Mouse (Mus musculus): ENCODE results near the gene Cbln1. TPM values are rescaled to one million over a fixed set of nuclear protein-coding genes. Genes with fewer than 3 reads are reported as not detected.

The Cbln1 gene
- 10 to 100 TPM in 1 of 2 experiments, 1 to 10 TPM in 1; 7.6 to 14.2 TPM for total RNA-seq (2021)

DNA sequence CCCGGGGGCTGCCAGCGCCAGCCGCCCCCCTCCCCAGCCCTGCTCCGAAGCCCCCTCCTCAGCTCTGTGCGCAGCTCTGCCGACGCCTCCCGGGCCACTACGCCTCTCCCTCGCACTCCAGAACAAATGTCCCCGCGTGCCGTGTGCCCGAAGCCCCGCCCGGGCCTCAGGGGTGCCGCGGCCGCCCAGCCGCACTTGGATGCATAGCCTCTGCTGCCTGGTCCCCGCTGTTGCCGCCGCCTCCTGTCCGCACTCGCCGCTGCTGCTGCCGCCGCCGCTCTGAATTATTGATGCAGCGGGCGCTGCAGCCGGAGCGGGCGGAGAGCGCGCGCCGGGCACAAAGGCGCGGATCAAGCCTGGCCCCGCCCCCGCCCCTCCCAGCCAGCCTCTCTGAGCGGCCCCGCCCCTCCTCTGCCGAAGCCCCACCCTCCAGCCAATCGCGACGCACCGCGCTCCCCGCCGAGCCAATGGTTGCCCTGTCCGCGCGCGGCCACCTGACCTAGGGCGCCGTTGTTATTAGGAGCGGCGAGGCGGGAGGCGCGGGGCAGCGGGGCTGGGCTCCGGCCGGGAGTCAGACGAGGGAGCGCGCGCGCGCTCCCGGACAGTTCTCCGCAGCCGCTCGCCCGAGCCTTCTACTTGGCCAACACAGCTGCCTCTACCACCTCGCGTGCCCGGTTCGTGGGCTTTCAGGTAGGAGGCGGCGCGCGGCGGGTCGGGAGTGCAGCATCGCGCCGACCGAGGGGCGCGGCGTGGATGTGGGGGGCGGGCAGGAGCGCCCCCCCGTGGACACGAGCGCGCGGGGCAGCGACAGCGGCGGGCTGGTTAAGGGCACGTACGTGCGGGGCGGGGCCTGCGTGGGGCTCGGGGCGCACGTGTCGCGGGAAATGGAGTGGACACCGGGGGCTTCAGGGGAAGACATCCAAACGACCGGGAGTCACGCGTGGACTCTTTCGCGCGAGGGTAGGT, at the start of gene Cbln1:
TSS of gene Cbln1 (minus strand) at position 339 of the 966 bp plus-strand sequence.
- intact Hi-C loops (cut with DNase I), result loop anchor here (5.0 kb wide), 2 partner anchors 65 to 540 kb away; no protein-coding TSS in a partner anchor
- DNase-seq (ENCODE audit: low spot score in 2 of 2), result peak; percentile 87 to 88

DNA sequence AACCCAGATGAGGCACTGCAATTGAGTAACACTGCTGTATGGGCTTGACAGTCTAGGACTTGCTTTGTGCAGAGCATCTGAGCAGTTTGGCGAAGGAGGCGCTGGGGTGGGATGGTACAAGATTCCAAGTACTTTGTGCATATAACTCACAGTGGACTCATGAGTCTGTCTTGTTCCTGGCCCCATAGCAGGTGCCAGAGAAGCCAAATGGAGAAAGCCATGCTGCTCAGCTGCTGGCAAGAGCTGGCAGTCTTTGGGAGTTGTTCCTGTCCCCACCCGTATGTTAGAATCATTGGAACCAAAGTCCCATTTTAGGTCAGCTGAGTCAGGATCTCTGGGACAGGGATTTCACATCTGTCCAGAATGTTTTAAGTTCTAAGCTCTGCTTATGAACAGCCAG, 44.7 kb upstream of the Cbln1 start:
- intact Hi-C loops (cut with DNase I), result no loop called here
- DNase-seq (ENCODE audit: low spot score in 2 of 2), result no peak

DNA sequence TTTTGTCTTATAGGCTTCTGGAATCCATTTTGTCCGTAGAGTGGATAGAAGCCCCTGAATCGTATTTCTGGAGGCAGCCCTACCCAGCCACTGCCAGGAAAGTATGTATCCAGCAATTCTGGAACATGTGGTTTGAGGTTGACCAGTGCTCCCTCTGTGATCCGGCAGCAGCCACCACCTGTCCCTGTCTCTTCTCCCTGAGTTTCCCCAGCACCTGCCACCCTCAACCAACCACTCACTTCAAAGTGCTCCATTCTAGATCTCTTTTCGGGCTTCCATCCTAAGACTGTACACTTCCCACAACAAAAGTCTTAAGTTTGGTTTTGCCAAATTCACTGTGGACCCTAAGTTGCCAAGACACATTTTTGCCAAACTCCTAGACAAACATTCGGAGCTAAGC, 41.4 kb upstream of the Cbln1 start:
- DNase-seq (ENCODE audit: low spot score in 2 of 2), result peak in 1 of 2 experiments; percentile 5
- intact Hi-C loops (cut with DNase I), result no loop called here

DNA sequence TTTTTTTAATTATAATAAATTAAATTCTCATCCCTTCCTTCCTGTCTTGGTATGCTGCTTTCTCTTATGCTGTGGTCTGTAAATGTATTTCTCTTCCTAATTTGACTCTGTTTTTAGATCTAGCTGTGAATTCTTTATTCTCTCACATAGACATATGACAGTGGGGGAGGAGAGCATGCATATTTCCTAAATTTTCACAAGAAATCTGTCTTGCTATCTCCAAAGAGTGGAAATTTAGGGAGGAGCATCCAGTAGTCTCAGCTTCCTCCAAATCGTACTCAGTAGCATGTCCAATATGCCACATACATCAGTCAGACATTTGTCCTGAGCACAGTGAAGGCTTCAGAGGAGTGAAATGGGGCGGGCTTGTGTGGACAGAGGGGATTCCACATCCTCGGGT, 40.9 kb upstream of the Cbln1 start:
- DNase-seq (ENCODE audit: low spot score in 2 of 2), result peak in 1 of 2 experiments; percentile 69
- intact Hi-C loops (cut with DNase I), result no loop called here

DNA sequence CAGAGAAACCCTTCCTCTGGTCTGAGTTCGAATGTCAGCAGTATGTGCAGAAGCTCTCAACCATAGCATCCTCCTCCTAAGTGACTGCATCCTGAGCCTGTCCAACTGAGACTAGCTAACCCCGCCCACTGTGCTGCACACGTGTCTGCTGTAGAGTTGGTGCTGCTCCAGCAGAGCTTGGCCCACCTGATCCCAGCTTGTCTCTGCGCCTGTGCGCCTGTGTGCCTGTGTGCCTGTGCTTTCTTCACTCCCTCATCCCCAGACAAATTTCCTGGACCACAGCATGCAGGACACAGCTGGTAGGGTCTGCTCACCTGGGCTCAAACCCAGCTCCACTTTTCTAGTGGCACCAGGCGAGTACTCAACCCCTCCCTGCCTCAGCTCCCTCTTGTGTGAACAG, 40.2 kb upstream of the Cbln1 start:
- peak in 1 of 2 experiments; percentile 59 for DNase-seq (ENCODE audit: low spot score in 2 of 2)
- intact Hi-C loops (cut with DNase I), result no loop called here

DNA sequence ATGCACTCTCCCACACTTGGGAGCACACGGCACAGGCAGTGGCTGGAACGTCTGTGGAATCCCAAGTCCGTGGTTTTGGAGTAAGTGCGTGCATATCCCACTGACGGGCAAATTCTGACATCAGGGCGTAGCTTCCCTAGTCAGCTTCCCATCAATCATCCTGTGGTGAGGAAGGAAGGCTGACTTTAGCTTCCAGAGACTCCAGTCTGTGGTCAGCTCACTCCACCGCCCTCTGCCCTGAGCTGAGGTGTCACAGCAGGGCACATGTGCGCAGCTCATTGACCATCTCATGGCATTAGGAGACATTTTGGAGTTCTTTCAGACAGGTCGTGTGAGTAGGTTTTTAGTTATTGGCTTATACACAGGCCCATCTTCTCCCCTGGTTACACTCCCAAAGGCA, 34.6 kb upstream of the Cbln1 start:
- intact Hi-C loops (cut with DNase I), result no loop called here
- DNase-seq (ENCODE audit: low spot score in 2 of 2), result no peak

DNA sequence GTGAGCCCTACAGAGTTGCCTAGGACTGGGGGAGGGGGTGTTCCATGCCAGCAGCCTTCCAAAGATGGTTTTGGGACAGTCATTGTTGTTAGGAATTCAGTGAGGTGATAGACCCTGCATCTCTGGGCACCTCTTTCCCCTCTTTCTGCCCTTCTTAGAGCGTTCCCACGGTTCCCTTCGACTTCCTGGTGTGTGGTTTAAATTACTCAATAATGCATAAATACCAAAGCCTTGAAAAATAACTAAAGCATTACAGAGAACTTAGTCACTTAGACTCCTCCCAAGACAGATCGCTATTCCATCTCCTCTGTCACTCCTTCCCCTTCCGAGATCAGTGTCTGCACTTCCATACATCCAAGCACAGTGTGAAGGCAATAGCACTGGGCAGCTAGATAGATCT, 32.0 kb upstream of the Cbln1 start:
- intact Hi-C loops (cut with DNase I), result no loop called here
- no peak for DNase-seq (ENCODE audit: low spot score in 2 of 2)

DNA sequence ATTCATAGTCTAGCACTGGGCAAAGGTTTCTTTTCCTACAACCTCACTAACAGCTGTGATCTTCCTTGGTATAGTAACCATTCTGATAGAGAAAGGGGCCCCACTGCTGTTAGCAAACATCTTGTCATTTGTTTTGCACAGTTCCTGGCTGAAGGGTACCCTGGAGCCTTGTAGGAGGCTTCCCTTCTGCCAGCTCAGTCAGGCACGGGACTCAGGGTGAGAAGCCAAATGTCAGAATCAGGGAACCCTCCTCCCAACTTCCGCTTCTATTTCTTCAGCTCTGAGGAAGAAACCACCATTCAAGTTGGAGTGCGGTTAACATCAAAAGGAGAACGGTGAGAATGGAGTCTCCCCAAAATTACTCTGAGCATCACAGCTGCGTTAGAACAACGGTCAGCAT, 30.3 kb upstream of the Cbln1 start:
- intact Hi-C loops (cut with DNase I), result no loop called here
- DNase-seq (ENCODE audit: low spot score in 2 of 2), result no peak

DNA sequence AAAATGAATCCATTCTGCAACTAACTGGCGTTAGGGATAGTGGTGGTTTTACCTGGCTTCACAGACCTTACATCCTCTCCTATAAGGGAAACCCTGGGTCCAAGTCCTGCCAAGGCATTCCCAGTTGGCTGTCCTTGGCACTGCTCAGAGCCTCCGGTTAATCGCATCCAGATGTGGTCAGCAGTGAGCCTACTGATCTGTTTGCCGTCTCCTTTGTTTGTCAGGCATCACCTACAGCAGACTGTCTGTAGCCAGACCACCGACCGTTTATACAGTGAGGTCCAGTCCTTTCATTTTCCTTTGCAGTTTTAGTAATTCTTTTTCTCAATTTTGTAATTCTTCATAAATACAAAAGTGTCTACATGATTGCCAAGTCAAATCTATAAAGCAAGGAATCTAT, 25.2 kb upstream of the Cbln1 start:
- DNase-seq (ENCODE audit: low spot score in 2 of 2), result no peak
- intact Hi-C loops (cut with DNase I), result no loop called here

DNA sequence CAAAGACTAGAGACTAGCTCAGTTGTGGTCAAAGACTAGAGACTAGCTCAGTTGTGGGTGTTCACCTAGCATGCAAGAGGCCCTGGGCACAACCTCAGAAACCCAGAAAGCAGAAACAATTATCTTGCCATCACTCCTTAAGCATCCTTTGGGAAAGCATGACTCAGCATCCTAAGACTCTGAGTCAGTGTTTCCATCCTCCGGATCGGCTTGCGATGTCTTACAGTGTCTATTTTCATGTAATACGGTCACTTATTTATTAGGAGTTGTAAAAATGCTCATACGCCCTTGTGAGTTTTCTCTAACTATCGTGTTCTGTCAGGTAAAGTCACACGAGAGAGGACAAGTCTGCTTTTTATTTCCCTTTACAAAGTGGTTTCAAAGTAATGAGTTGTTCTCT, 24.1 kb upstream of the Cbln1 start:
- intact Hi-C loops (cut with DNase I), result no loop called here
- no peak for DNase-seq (ENCODE audit: low spot score in 2 of 2)

DNA sequence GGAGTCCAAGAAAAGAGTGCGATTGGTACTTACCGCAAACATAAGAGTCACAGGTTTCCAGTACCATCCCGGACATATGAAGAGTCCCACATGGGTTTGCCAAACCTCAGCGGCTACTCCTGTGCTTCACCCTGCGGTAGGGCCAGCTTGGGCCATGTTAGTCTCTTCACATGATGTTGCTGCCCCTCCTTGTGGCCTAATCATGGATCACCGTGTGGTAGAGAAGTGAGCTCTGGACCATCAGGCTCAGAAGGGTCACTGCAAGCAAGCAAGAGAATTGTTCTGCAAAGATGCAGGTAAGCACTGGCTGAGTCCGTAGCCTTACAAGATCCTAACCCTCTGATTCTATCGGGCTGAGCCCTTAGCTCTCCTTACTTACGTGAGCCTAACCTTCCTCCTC, 22.5 kb upstream of the Cbln1 start:
- intact Hi-C loops (cut with DNase I), result no loop called here
- DNase-seq (ENCODE audit: low spot score in 2 of 2), result no peak

DNA sequence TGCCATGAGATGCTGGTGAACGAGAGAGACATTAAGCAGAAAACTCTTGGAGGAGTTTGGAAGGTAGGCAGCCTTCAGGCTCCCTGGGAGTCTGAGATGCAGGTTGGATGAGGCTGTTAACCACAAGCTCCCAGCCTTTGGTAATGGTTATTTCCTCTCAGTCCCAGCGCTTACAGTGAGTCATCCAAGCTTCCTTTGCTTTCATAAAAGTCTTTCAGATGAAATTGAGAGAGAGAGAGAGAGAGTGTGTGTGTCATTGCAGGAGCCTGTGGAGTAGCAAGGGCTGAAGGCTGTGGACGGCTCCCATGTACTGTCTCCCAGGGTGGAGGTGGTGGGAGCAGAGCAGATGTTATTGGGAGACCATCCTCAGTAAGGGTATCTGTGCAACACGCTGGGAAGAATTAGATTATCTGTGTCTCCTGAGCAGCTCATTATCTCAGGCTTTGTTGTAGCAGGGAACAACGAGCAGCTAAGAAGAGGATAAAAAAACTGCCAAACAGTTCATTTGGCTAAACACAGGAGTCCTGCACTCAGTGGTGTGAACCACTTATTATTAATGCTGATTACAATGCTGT, 17.5 kb upstream of the Cbln1 start:
- no peak for DNase-seq (ENCODE audit: low spot score in 2 of 2)
- intact Hi-C loops (cut with DNase I), result no loop called here

DNA sequence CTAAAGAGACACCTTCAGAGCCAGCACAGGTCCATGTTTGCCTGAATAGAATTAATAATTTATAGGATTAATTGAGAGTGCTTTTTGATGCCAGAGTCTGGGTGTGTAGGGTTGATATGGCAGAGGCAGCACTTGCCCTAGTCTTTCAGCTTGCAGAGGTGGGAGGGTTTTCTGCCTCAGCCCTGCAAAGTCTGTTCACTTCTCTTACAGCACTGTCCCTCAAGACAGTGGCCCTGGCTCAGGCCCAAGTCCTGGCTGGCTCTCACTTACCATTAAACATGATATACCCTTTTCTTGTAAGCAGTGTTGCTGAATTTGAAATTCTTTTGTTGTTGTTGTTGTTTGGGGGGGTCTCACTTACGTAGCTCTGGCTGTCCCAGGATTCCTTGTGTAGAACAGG, 9.0 kb upstream of the Cbln1 start:
- intact Hi-C loops (cut with DNase I), result no loop called here
- no peak for DNase-seq (ENCODE audit: low spot score in 2 of 2)

DNA sequence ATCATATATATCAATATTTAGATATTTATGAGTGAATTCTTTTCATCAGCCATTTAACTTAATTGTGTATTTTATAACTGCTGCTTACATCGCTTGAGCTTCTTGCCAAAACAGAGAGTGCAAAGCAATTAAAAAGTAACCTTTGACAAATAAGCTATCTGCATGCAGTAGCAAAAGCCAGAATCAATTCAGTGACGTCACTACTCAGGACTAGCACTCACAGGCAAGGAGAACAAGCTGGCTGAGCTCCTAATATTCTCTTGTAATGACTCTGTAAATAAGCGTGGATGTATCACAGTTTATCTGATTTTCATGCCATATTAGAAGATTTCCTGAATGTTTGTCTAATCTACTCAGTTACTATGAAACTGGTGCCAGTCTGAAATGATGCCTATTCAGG, 5.8 kb upstream of the Cbln1 start:
- intact Hi-C loops (cut with DNase I), result no loop called here
- no peak for DNase-seq (ENCODE audit: low spot score in 2 of 2)

DNA sequence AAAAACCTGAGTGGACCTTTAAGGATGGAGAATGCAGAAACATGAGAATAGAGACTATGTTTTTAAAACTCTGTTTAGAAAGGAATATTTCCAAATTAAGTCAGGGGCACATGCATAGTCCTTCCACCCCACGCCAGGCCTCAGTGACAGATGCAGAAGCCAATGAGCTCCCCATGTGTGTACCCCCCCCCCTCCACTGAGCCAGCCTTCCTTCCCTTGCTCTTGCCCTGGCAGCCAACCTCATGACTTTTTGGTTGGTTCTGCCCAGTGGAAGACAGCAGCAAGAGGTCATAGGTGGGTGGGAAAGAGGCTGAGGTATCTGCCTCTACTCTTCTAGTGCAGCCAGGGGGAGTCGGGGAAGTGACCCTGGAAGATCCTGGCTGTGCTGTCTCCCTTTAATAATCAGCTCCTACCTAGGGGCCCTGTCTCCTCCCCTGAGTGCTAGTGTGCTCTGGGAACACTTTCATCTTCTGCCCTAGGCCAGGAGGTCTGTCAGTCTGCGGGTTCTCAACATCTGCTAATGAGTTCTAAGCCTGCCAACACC, 4.8 kb upstream of the Cbln1 start:
- intact Hi-C loops (cut with DNase I), result no loop called here
- DNase-seq (ENCODE audit: low spot score in 2 of 2), result no peak

DNA sequence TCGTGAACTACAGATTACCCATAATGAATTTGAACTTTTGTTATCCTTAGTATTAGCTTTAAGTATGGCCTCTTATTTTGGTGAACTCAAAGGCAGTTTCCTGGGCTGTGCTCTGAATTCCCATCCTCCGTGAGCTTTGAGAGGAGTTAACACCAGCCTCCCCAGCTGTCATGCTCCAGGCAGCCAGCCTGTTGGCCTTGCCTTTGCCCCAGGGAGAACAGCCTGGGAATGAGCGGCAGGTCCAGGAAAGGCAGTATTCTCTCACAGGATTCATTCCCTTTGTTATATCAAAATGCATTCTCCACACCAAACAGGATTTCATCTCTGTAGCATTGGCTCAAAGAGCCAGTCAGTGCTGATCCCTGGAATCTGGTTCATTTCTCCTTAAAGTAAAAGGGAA, 3.1 kb upstream of the Cbln1 start:
- intact Hi-C loops (cut with DNase I), result no loop called here
- DNase-seq (ENCODE audit: low spot score in 2 of 2), result no peak

DNA sequence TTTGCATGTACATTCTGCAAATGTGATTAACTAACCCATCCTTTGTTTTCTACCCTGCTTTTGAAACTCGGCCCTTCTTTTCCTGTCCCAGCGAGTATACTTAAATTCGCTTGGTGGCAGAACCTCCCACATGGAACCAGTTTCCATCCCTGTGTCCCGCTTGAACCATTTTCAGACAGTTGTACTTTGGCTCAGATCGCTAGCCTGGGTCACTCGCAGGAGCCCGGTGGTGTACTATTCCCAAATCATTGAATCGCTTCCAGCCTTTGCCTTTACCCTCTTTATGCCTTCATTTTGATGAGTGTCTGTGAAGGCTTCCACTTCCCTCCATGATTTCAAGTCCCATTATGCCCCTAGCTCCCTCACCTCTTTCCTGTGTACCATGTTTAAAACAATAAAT, 2.0 kb upstream of the Cbln1 start:
- intact Hi-C loops (cut with DNase I), result loop anchor here (5.0 kb wide), 2 partner anchors 63 to 542 kb away; no protein-coding TSS in a partner anchor
- no peak for DNase-seq (ENCODE audit: low spot score in 2 of 2)

DNA sequence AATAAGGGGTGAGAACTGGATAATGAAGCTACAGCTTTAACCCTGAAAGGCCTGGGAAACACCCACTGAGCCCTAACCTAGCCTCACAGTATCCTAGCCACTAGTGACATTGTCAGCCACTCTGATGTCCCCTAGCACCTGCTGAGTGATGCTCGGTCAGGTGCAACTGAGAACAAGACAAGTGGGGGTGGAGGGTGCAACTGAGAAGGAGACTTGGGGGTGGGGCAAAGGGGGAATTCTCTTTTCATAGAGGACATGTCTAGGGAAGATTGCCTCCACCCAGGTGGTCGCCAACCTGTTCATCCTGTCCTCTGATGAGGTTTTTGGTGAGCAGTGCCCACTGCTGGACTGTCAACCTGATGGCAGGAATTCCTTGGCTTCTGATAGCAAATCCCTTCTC, 1.5 kb upstream of the Cbln1 start:
- no peak for DNase-seq (ENCODE audit: low spot score in 2 of 2)
- intact Hi-C loops (cut with DNase I), result loop anchor here (5.0 kb wide), 2 partner anchors 63 to 542 kb away; no protein-coding TSS in a partner anchor

DNA sequence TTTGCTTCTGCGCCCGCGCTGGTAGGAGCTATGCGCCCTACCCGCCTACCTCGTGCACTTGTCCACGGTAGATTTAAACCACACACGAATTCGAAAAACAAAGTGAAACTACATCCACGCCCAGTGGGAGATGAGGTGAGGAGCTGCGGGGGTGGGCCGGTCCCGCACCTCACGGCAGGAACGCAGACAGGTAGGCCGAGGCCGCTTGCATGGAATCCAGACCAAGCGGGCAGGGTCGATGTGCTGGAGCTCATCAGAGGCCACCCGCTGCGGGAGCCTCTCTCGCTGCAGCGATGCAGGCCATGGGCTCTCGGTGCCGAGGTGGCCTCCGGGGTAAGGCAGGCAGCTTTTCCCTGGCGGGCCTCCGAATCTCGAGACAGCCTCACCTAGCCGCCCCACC, 905 bp upstream of the Cbln1 start:
- intact Hi-C loops (cut with DNase I), result loop anchor here (5.0 kb wide), 2 partner anchors 64 to 541 kb away; no protein-coding TSS in a partner anchor
- peak in 1 of 2 experiments; percentile 13 for DNase-seq (ENCODE audit: low spot score in 2 of 2)

DNA sequence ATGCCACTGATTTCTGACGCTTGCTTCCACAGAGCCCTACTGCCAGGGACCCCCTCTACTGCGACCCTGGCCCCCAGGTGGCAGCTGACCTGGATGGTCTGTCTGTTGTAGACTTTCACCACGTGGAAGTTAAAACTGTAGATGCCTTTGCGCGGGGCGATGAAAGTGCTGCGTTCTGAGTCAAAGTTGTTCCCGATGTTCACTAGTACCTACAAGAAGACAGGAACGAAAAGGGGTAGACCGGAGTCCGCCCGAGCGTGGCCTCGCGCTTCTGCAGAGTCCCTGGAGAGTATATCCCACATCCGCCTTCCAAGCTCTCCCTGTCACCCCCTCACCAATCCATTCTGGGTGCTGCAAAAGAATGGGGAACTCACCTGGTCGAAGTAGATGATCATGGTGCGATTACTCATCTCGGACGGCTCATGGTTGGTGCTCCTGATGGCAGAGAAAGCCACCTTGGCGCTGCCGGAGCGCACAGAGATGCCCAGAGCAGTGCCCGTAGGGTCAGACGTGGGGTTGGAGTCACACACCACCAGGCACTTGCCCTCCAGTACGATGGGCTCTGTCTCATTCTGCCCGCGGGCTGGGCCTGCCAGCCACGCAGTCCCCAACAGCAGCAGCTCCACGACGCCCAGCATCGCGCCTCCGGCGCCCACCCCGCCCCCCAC, 672 bp downstream of the Cbln1 start:
- no peak for DNase-seq (ENCODE audit: low spot score in 2 of 2)
- intact Hi-C loops (cut with DNase I), result loop anchor here (5.0 kb wide), 2 partner anchors 66 to 539 kb away; no protein-coding TSS in a partner anchor
